Mouse (Mus musculus) spleen, adult 2 months (tissue): ENCODE measurements around the gene Myg1.

Experiments
- CTCF ChIP-seq: fragments of 200-500 bp; IDR thresholded peaks from 2 replicates; pipeline ENCODE4 v1.5.1; 2011; ENCODE audit warnings: mild to moderate bottlenecking, inconsistent platforms; ENCODE audit not compliant: insufficient read depth, insufficient read length, insufficient replicate concordance; ENCODE audit errors: extremely low read depth
- POLR2A ChIP-seq: fragments of 200-500 bp; IDR thresholded peaks from 2 replicates; pipeline ENCODE4 v1.6.1; 2011; ENCODE audit warnings: low read depth, low read length, inconsistent platforms

GRCm38 (mm10) chr15:102331610-102332015, at the start of gene Myg1:
- TF ChIP-seq POLR2A, result no peak
- TF ChIP-seq CTCF, result no peak
